Mouse (Mus musculus) CD4-positive, CD25-positive, alpha-beta regulatory T cell, adult 4 months (primary cell): ENCODE measurements at regions not wholly inside any gene's neighbourhood (a gene's known extent, or its start where the extent isn't known, plus 50 kb on each side); places are given as distances from the start of the nearest gene placed in this dataset.
"Not testable (repeated sequence)": the region's sequence is repeated elsewhere in the genome, so short reads cannot be mapped to it uniquely, and the experiment has no call there.

ENCODE experiments used
- ATAC-seq: one replicate; pipeline ENCODE4 v1.8.0; 2017

DNA sequence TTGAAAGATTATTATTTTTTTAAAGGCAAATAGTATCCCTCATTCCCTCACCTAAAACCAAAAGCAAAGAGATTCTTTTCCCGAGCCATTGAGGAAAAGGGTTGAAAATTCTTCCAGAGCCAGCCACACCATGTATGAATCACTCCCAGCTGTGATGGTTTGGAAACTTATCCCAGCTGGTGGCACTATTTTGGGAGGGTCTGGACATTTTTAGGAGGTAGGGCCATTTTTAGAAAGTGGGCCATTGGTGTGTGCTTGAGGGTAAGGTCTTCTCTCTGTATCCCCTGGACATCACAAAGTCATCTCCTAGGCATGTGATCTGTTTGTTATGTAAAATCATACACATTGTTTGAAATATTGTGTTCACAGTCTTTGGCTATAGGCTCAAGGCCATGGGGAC, 252.2 kb downstream of the Diras2 start:
- no peak for ATAC-seq

DNA sequence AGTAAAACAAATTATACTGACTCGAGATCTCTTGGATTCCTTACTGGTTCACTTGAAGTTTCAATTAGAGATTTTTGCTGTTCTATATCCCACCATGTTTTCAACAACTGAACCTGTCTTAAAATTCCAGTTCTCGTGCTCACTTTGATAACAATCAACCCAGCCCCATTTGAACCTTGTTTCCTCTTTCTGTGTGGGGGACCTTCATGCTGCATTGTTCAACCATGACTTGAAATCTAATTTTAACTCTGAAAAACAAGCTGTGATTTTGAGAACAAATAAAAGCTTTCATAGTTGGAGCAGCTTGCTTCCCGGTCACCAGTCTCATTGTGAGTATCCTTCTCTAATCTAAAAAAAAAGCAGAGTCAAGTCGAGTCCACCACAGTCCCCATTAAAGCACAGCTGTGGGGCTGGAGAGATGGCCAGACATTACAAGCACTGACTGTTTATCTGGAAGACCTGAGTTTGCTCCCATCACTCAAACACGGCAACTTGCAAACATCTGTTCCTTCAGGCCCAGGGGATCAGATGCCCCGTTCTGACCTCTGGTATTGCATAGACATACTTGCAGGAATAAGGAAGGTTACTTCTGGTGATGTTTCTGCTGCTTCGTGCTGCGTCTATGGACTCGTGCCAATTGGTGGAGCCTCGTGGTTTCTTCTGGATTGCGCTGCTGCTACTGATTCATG, 251.7 kb downstream of the Diras2 start:
- no peak for ATAC-seq

DNA sequence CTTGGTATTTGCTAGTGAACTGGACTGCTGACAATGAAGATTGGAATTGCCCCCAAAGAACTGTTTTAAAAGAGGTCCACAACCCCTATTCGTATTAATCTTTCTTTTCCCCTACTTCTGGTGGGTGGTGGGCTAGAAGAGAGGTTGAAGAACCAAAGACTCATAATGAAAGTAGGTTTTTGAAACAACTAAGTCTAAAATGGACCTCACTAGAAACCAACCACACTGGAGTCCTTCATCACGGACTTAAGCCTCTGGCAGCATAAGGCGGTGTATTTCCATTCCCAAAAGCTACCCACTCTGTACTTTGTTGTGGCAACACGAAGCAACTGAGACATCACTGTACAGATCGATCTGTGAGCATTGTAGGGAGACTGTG, 251.1 kb downstream of the Diras2 start:
- no peak for ATAC-seq

DNA sequence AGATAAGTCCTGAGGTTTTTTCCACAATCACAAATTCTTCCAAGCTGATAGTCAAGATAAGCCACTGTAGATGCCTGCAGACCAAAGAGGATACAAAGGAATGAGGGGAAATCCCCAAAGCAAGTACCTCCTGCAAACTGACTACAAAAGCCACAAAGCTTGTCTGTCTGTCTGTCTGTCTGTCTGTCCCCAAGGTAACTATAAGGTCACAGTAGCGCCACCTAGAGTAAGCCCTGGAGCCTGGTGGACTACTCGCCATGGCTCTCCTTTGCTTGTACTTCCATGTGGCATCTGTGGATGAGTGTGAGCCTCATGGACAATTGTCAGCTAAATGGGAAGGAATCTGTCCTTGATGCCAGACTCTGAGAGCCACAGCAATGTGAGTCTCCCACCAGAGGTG, 249.8 kb downstream of the Diras2 start:
- ATAC-seq, result no peak

DNA sequence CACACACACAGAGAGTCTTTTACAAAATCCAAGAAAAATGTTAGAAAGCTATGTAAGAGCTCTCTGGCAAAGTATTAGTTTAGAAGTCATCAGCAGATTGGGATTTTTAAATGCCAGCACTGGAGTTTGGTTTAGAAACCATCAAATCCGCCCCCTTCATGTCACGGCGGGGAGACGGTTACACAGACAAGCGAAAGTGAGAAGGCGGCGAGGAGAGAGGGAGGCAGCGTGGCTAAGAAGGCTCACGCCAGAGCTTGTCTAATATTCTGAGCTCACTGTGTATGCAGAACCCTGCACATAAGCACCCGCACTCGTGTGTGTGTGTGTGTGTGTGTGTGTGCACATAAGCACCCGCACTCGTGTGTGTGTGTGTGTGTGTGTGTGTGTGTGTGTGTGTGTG, 248.6 kb downstream of the Diras2 start:
- no peak for ATAC-seq

DNA sequence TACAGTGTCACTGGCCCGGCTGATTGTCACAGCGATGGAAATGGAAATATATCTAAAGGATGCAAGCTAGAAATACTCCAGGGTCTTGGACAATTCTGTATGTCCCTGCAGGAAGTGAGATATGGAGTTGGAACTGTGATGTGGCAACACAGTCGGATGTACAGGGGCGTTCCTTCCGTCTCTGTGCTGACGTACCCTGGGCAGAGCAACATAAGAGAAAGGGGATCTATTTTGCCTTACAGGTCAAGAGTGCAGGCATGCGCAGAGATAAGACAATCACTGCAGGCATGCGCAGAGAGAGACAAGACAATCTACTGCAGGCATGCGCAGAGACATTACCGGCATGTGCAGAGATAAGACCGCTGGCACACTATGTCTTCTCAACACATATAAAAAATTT, 247.6 kb downstream of the Diras2 start:
- no peak for ATAC-seq

DNA sequence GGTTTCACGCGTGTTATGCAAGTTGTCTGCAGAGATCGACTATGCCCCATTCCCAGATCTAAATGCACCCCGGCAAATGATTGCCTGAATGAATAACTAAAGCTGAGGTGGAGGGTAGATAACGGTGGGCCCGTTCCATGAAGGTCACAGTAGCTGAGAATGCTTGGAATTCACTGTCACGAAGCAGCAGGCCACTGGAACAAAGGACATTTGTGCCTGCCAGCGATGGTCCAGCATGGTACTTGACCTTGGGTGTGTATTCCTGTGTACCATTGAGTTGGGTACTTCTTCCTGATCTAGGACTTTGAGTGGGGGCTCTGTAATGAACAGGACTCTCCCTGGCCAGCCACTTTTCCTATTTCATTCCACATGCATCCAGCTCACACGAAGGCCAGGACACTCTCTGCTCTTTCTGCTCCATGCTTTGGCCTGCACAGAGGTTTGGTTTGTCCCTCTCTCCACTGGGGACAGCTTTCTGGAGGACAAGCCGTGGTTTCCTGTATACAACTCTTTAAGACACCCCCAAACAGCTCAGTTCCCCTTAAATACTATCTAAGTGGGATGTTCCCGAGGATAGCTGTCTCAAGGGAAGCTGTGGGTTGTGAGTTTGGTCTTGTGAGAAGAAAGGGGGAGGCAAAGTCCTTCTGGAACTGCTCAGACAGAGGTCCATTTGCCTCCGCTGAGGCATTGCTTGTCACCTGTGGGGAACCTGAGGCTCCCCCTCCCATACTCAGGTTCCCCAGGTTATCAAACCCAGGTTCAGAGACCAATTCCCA, 246.9 kb downstream of the Diras2 start:
- no peak for ATAC-seq

DNA sequence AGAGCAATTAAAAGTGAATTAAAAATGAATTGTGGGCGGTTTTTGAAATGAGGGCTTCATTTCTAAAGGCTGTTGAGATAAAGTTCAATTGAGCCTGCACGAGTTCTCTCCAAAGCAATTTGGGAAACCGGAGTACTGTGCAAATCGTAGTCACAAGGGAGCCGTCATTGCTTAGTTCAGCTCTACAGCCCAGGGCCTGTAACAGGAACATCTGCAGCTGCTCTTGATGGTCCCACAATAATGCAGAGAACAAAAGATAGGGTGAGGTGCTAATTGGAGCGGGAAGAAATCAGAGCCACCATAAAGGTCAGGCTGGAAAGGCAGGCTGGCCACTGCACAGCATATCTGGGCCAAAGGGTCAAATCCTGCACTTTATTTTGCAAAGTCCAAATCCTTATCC, 242.7 kb downstream of the Diras2 start:
- no peak for ATAC-seq

DNA sequence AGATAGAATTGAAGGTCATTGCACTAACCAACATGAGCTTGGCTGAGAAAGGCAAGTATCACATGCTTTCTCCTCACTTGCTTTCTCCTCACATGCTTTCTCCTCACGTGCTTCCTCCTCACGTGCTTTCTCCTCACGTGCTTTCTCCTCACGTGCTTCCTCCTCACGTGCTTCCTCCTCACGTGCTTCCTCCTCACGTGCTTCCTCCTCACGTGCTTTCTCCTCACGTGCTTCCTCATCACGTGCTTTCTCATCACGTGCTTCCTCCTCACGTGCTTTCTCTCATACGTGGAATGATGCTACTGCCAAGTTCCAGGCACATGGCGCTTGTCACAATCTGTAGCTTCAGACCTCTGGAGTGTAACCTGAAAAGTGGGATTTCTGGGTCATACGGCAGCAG, 235.2 kb downstream of the Diras2 start:
- ATAC-seq, result no peak

DNA sequence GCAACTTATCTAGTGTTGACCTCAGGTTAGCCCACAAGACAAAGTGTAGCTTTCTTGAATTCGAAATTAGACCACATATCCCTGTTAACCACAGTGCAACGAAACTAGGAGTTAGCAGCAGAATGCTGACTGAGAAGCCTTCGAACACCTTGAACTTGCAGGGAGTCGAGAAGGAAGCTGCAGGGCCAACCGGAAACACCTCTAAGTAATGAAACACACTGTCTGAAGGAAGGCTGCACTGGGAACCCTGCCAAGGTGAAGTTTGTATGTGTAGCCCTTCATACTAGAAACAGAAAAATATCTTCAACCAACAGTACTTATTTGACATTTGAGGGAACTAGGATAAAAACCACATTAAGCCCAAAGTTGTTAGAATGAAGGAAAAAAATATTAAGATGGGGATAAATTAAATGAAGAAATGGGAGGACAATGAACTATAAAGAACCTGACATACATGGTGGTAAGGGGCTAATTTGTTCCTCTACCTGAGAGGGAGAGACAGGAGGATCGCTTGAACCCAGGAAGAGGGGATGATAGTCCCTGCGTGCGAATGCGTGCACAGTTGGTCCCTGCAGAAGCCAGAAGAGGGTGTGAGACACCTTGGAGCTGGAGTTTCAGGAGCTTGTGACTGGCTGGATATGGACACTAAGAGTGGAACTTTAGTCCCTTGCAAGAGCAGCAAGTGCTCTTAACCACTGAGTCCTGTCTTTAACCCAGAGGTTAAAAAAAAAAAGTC, 234.4 kb downstream of the Diras2 start:
- no peak for ATAC-seq

DNA sequence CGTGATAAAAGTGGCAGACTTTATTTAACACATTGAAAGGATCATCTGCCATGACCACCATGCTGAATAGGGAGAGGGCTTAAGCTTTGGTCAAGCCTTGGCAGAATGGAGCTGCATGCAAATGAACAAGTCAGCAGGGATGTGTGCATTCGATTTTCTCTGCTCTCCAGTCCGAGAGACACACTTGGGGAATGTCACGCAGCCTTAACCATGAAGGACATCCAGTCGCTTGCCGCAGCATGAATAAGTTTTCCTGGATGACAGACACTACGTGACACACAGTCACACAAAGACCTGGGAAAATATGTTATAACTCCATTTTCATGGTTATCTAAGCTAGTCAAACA, 233.8 kb downstream of the Diras2 start:
- ATAC-seq, result no peak

DNA sequence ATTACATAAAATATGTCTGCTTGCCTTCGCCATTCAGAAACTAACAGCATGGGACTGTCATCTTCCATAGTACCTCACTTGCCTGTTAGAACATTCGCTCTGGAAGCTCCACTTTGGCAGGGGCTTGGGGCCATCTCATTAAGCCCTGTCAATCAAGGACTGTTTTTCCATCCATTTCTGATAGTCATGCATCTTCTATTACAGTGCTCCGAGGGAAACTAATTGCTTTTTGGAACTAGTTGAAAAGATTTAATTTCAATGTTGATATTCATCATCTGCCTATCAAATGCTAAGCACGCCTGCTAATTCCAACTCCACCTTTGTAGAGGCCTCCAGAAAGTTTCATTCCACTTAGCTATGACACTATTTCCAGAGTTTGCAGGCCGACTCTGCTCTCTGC, 232.7 kb downstream of the Diras2 start:
- ATAC-seq, result no peak

DNA sequence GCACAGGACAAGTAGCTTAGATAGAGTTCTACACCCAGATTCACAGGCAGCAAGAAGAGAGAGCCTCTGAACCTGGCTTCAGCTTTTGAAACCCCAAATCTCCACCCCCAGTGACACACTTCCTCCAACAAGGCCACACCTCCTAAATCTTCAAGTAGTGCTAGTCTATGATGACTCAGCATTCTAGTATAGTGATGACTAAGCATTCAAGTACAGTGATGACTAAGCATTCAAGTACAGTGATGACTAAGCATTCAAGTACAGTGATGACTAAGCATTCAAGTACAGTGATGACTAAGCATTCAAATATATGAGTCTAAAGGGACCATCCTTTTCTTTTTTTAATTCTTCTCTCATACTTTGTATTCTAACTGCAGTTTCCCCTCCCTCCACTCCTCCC, 225.8 kb downstream of the Diras2 start:
- ATAC-seq, result not testable (repeated sequence)

DNA sequence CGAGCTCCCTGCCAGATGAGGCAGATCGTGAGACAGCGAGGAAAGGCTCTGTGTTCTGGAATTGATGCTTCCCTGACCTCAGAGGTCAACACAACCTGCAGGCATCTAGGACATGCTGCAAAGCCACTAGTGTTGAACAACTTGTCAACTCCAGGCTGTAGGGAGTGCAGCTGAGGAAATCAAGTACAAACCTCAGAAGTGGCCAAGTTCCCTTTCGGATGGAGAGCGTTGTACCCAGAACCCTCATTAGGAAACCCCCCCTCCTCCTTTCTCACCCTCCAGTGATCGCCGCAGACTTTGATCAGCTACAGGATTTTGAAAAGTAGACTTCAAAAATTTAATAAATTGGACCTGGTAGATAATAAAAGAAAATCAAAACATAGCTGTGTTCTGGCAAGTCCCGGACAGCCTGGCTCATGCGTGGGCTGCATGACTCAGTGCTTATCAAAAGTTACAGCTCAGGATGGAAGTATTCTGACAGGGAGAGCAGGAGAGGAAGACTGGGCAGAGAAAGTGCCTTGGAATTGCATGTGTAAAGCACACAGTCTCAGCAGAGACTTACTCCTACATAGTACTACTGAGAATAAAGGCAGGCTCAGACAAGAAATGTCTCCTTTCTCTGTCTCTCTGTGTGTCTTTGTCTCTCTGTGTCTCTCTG, 224.2 kb downstream of the Diras2 start:
- ATAC-seq, result no peak

DNA sequence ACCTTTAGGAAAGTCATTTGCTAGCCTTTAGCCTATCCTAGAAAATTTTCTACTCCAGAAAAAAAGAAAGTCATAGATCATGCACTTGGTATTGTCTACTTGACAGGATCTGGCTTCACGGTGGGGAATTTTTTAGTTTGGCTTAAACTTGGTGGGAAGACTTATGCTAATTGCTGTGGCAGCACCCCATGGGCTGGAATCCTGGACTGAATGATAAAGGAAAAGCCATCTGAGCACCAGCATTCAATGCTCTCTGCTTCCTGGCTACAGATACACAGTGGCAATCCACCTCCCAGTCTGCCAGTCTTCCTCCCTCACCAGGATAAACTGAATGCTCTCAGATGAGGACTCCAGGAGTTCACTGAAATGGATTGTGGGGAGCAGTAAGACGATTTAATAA, 220.1 kb downstream of the Diras2 start:
- ATAC-seq, result no peak

DNA sequence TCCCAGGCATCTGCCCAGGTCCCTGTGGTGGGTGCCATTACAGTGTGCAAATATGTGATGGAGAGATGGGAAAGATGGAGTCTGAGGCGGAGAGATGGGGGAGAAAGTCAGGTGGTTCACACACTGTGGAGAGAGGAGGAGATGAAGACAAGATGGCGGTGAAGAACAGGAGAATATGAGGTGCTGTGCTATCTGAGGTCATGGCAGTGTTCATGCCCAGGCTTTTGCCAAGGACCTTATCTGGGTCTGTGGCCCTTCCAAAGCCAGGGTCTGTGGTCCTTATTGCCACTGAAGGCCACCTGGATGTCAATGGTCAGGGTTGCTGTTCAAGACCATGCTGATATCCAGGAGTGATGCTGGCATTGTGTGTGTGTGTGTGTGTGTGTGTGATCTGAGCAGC, 212.8 kb downstream of the Diras2 start:
- no peak for ATAC-seq

DNA sequence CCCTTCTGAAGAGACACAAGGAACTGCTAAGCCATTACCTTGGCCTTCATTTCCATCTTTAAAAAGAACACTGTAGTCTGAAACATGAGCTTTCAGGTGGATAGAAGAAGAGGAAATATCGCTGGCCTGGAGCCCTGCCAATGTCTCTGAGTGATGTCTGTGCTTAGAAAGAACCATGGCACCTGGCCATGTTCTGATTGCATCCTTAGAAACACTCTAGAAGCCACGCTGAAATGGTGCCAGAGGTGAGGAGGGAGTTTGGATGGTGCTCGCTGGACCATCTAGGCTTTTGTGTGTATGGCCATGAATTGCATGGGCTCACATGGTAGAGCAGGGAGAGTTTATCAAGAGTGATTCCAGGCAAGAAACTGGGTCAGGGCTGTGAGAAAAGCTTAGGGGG, 207.4 kb downstream of the Diras2 start:
- no peak for ATAC-seq

DNA sequence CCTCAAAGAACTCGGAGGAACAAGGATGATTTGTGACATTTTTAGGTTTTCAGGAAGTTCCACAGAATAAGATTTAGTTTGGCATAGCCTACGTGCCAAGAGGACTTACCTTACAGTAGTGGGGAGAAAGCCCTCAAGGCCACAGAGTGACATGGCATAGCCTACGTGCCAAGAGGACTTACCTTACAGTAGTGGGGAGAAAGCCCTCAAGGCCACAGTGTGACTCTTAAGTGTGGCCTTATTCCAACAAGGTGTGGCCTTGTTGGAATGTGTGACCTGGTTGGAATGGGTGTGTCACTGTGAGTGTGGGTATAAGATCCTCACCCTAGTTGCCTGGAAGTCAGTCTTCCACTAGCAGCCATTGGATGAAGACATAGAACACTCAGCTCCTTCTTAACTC, 206.7 kb downstream of the Diras2 start:
- ATAC-seq, result not testable (repeated sequence)

DNA sequence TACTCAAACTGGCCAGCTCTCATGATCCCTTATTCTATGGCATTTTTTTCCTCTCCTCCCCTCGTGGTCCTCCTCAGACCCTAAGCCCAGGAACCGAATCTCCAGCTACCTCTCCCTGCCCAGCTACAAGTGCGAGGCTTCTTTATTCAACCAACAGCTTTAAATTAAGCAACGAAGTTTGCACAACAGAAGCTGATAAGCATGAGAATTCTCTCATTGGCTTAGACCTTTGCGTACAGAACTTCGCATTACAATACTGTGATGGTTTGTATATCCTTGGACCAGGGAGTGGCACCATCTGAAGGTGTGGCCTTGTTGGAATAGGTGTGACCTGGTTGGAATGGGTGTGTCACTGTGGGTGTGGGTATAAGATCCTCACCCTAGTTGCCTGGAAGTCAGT, 205.4 kb downstream of the Diras2 start:
- not testable (repeated sequence) for ATAC-seq

DNA sequence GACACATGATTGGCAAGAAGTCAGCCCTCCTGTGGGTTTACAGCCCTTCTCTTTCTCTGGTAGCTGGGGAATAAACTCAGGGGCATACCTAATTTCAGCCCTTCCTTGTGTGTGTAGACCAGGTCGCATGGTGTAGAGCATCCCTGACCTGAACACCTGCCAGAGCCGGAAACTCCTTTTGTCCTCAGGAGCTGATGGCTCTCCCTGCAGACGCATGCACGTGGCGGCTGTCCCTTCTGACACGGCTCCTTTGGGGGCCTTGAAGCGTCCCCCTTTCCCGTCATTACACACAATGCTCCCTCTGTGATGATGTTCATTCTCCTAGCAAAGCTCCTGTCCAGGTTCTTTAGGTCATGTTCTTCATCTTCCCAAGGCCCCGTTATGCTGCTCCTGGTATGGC, 203.3 kb downstream of the Diras2 start:
- no peak for ATAC-seq

DNA sequence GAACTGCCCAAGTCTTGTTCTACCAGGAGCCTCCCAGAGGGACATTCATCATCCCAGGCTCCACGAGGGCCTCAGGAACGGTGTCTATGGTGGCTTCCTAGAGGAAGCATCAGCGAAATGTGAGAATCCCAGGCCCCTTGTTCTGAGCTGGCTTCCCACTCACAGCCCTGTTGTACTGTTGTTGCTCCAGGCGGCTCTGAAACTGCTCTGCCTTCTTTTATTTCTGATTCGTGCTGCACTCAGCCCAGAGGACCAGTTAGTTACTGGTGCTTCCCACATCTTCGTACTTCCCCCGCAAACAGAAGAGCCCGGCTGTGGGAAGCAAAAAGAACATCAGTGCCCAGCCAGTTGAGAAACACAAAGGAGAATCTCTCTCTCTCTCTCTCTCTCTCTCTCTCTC, 202.3 kb downstream of the Diras2 start:
- no peak for ATAC-seq

DNA sequence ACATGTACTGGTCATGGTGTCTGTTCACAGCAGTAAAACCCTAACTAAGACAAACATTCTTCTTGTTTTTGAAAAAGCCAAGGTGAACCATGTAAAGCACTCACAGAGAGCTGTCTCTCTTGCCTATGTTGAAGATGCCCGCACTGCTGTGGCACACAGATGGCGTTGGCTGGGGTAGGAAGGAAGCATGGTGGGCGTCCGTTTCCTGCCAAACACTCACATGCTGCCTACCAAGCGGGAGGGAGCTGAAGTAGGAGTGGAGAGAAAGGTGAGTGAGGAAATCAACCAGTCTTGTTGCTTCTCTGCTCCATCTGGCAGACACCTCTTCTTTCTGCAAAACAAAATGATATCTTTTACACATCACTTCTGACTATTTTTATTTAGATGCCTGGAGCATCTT, 200.0 kb downstream of the Diras2 start:
- ATAC-seq, result no peak

DNA sequence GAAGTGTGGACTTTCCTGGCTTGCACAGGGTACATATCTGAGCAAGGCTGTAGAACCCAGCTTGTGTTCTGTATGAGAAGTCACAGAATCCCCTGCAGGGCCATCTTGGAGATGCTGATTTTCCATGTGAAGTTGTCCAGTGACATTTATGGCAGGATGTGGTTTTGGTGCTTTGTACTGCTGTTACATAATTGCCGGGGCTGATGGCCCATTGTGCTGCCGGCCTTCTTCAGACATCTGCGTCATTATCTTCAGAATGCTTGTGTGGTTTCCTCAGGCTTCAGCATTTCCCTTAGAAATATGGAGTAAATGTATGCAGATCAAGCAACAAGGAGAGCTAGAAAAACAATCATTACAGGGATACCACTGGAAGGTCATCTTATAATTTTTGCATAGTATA, 196.1 kb downstream of the Diras2 start:
- ATAC-seq, result no peak

DNA sequence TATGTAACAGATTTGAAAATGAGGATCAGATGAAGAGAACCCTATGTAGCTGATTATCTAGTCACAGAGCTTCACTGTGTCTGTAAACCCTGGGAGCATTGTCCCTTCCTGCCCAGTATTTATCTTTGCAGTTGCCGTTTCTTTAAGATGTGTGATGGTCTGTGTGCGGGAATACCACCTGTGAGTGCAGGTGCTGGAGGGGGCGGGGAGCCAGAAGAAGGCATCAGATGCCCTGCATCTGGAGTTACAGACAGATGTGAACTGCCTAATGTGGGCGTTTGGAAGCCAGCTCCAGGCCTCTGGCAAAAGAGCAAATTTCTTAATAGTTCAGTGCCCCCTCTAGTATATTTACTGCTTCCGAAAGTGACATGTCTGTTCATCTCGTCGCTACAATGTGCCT, 193.1 kb downstream of the Diras2 start:
- ATAC-seq, result no peak
